Mouse (Mus musculus) heart, postnatal 0 days (tissue): Measurements from ENCODE around the gene Eif3d.

ENCODE experiments used
- CTCF ChIP-seq: IDR thresholded peaks from 2 replicates; pipeline ENCODE4 v1.5.1; 2016; ENCODE audit warnings: antibody characterized with exemption, control low read depth, low read depth
- EP300 ChIP-seq: IDR thresholded peaks from 2 replicates; pipeline ENCODE4 v1.6.1; 2016; ENCODE audit warnings: antibody characterized with exemption, low read depth

DNA sequence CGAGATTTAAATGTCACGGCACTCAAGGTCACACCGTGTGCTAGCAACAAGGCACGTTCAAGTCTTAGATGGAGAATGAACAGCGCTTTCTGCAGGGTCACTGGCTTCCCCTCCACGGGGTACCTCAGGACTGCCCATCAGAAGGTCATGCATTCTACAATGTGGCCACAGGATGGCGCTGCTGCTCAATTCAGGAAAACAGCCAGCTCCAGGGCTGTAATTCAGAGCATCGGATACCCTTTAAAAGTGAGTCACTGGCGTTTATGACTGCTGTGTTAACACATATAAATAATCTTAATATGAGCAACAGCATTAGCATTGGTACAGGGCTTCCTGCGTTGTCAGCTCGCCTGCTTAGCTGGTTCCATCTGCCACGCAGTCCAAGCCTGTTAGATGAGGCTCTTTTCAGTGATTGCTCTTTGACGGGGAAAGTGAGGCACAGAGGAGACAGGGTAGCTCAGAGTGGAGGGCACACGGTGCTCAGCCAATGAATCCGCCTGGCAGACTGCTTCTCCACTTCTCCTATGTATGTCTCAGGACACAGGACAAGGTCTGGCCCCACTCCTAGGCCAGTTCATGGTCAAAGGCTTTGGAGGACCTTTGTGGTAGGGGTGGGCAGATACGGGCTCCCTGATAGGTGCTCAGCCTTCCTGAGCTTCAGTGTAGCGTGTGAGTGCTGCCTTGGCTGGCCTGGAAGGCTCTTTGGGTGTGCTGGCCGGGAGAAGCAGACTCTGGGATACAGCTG, 11.8 kb upstream of the Eif3d start:
- TF ChIP-seq EP300 = no peak
- peak; percentile 61 for TF ChIP-seq CTCF
